Mouse (Mus musculus): ENCODE measurements around the gene Ermard. TPM values are rescaled to one million over a fixed set of nuclear protein-coding genes. Genes with fewer than 3 reads are reported as not detected.
A peak's percentile ranks its signal among the peaks of the same experiment; 100 is the strongest.

The Ermard gene
- total RNA-seq, 2 experiments from 2014 or later, result 56.5 to 58.0 TPM

- intact Hi-C loops (cut with DNase I), result no loop called here
- DNase-seq, result no peak
These were observed 67.7 kb downstream of the Ermard start for GRCm38 (mm10) chr17:15108473-15109441.

DNA sequence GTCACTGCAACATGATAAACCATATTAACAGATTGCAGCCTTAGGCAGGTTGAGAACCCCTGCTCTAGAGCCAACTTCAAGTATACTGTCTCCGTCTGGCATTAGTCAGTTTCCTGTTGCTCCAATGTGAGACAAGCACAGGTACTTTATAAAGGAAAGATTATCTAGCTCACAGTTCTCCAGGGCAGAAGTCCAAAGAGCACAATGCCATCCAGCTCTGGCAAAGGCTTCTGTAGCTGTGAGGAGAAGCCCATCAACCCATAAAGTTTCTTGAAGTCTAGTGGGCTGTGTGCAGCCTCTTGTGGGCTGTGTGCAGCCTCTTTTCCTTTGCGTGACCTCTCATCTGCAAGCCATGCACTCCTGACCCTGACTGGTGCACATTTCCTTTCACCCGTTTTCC is 74.5 kb downstream of the Ermard start:
- intact Hi-C loops (cut with DNase I), result no loop called here
- DNase-seq, result no peak

DNA sequence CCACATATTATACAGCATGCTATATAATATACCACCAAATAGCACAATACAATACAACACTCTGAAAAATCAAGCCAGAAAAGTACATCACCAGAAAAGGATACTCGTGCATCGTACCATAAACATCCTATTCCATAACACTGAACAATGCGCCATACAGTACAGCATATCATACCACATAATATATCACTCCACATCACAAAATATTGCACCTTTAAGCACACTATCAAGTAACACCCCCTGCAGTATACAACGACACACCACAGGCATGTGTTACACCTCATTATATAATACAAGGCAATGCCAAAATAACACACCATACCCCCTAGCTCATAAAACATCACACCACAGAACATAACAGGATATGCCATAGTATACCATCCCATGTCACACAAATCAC is 79.1 kb downstream of the Ermard start:
- intact Hi-C loops (cut with DNase I), result no loop called here
- no peak for DNase-seq

DNA sequence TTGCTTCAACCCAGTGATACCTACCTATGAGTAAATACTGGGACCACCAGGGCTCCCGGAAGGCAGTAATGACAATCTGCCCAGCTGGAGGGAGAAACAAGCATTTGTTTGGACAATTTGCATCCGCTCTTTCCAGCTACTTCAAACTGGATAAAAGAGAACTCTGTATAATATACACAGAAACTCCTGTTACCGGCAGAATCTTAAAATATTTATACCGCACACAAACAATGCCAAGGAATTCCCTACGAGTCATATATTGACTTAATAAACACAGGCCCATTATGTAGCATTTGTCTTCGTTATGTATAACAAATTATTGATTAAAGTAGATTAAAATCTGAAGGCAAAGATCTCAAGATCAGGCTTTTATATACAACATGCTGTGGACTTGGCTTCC is 79.6 kb downstream of the Ermard start:
- DNase-seq, result no peak

GRCm38 (mm10) chr17:15129630-15130287 is 88.8 kb downstream of the Ermard start:
- no peak for DNase-seq
- intact Hi-C loops (cut with DNase I), result no loop called here

More for the DNA sequence above, 79.6 kb downstream of the Ermard start:
- intact Hi-C loops (cut with DNase I), result no loop called here

DNA sequence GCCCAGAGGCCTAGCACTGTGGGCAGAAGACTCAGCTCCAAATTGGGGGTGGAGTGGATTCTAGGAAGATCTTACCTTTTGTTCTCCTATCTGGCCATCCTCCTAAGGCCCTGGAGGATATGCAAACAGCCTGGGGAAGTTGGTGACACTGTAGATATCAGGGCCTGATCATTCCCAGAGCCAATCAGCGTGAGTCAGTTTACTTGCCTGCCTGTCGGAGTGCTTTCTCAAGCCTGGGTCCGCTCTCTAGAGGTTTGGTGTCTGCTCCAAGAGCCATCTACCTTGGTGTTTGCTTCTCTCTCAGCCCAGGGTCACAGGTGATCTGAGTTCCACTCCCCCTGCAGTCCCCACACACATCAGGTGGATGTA is 89.3 kb downstream of the Ermard start:
- DNase-seq, result no peak
- intact Hi-C loops (cut with DNase I), result no loop called here

DNA sequence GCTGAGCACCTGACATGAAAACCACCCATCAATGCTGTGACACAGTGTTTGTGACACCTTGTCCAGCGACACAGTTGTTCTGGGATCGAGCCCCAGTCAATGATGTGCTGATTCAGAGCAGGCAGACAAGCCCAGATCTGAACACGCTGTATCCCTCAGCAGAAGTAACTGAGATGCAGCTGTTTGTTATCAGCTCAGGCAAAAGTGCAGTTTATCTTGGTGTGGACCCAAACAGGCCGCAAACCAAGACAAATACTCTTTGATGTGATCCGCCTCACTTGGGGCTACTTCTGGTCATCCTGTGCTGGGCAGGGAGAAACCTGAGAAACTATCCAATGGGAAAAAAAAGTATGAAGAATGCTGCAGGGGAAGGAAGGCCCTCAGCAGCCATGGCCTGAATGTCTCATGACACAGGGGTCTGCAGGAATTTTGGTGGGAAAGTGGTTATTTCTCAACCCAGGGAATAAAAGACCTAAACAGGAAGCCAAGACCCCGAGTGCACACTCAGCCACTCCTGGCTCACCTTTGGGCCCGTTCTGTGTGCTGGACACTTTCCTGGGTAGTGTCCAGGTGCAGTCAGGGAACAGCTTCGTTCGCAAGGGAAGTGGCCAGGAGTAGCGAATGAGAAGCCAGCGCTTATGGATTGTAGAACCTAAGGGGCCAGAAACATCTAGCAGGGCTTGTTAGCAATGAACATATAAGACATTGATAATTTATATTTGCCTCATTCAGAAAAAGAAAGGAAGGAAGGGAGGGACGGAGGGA is 94.1 kb downstream of the Ermard start:
- intact Hi-C loops (cut with DNase I), result no loop called here
- DNase-seq, result no peak

DNA sequence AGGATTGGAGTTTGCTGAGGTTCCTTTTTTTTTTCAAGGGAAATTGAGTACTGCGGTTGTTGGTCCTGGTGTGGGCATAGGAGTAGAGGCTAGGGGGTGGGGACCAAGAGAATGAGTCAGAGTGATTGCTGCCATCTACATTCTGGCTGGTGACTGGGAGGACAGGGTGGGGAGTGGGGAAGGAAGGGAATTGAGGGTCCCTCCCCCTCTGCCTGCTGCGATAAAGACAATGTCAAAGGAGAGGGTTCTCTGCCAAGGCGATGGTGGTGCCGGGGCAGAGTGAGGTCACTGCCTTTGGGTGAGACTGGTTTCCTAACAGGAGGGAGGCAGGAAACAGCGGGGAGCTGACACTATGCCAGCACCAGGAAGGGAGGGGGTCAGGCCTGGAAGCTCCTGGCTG is 96.4 kb downstream of the Ermard start:
- intact Hi-C loops (cut with DNase I), result no loop called here
- peak; percentile 16 for DNase-seq

Other genes starting within 250 kb of the Ermard start
- 1 to 10 TPM; 2.9 to 5.5 TPM for gene Wdr27, start 98.0 kb upstream of the Ermard start, total RNA-seq (2021)
- 10 to 100 TPM; 21.7 to 22.0 TPM for gene 1600012H06Rik, start 98.0 kb upstream of the Ermard start, total RNA-seq (2021)
- gene Phf10, start 79.9 kb upstream of the Ermard start, total RNA-seq (2021), result 10 to 100 TPM; 80.8 to 85.9 TPM
- gene 9030025P20Rik, start 62.7 kb upstream of the Ermard start, total RNA-seq (2021), result 1 to 10 TPM; 5.6 to 9.2 TPM
- not detected for gene Gm3417, start 62.4 kb upstream of the Ermard start, total RNA-seq (2021)
- 1 to 10 TPM; 3.1 to 3.7 TPM for gene Gm3435, start 31.0 kb upstream of the Ermard start, total RNA-seq (2021)
- 1 to 10 TPM in 1 of 2 experiments, under 1 TPM in 1; 0.79 to 3.2 TPM for gene Tcte3, start 280 bp downstream of the Ermard start, total RNA-seq (2021)
- 1 to 10 TPM; 6.6 to 7.7 TPM for gene Gm3448, start 329 bp downstream of the Ermard start, total RNA-seq (2021)

All from left cerebral cortex, postnatal 4 days (tissue).